Mouse (Mus musculus) layer of hippocampus, postnatal 10 days (tissue): ENCODE measurements around the gene Krt7. TPM values are rescaled to one million over a fixed set of nuclear protein-coding genes. Genes with fewer than 3 reads are reported as not detected.

ENCODE experiments used
- DNase-seq, 2 experiments: peaks; one replicate each; pipeline ENCODE4 v3.0.0; 2021; ENCODE audit warnings: low spot score in 2 of 2
- long read RNA-seq: library from polyadenylated mRNA; stranded (forward); transcript quantifications from one replicate; pipeline ENCODE4 v2.0.0, GENCODE M21; 2023
- total RNA-seq, 2 experiments: library from RNA; stranded (reverse); gene quantifications; 2 replicates each; pipeline ENCODE4 v1.2.3; 2021

Krt7 gene
- total RNA-seq: not detected
- long read RNA-seq, partial matches to known transcripts: 1 of 1 reads
- long read RNA-seq, other reads (novel, unspliced or antisense): 0 of 1 reads

DNA sequence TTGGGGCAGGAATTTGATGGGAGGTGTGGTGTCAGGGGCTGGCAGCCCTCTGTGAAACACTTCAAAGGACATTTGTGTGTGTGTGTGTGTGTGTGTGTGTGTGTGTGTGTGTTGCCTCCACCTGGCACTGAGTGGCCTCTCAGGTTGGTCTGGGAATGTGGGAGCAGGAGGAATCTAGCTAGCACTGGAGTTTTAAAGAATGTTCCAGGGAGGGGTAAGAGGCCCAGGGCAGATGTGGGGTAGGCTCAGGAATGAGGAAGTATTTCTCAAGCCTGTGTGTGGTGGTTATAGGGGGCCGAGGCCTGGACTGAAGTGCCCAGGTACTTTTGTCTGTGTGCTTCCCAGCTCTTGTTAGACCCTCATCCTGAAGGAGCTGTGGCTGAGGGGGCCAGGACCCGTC, at the start of gene Krt7:
Gene Krt7, plus strand, starts transcription at position 269 of the 400 bp plus-strand sequence.
- DNase-seq: no peak

DNA sequence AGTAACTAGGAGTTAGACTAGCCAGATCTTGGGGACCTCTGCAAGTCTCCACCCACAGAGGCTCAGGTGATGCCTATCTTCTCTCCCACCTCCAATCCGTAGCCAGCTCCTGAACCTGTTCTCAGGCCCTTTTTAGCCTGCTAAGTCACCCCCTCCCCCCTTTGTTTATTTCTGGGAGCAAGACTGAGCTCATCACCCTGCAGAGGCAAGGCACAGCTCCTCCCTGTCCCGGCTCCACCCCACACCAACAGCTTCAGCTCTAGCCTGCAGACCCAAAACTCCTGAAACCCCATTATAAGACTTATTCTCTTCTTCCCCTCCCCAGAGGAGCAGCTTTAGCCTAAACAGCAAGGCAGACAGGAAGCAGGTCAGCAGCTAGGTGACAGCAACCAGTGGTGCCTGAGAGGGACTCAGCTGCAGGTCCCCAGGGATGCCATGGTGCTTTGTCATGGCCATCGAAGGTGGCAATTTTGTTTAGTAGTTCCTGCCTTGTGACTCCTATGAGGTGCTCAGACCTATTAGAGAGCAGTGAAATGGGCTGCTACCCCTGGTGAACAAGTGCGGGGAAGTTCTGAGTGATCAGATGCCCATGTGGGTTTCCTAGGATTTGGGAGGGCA, 48.3 kb upstream of the Krt7 start:
- no peak for DNase-seq

DNA sequence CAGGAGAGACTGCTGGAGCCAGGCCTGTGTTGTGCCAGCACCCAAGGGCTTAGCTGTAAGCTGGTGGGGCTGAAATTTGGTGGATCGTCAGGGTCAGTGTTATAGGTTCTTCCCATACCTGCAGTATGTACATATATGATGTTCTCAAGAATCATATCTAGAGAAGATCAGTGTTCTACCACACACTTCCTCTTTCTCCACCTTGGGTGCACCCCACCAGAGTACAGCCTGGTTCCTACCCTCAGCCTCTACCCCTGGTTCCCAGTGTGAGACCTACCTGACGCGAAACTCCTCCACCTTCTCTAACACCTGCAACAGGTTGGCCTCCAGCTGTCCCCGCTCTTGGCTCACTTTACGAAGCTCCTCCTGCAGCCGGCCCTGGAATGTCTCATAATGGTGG, 46.9 kb upstream of the Krt7 start:
- DNase-seq: no peak

DNA sequence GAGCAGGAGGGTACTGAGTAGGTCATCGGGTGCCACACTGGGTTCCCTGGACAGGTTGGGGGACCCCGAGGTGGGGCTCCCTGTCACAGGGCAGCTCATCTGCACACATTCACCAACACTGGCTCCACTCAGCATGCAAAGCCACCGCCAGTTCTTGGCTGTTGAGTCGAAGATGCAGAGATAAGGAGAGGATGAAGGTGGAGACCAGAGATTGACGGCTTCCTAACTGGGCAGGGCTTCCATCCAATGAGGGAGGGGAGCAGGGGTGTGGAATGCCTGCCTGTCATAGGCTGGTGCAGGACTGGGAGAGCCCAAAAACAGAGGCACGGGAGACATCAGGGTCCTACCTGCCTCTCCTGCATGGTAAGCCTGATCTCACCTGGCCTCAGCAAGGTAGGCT, 46.4 kb upstream of the Krt7 start:
- no peak for DNase-seq

DNA sequence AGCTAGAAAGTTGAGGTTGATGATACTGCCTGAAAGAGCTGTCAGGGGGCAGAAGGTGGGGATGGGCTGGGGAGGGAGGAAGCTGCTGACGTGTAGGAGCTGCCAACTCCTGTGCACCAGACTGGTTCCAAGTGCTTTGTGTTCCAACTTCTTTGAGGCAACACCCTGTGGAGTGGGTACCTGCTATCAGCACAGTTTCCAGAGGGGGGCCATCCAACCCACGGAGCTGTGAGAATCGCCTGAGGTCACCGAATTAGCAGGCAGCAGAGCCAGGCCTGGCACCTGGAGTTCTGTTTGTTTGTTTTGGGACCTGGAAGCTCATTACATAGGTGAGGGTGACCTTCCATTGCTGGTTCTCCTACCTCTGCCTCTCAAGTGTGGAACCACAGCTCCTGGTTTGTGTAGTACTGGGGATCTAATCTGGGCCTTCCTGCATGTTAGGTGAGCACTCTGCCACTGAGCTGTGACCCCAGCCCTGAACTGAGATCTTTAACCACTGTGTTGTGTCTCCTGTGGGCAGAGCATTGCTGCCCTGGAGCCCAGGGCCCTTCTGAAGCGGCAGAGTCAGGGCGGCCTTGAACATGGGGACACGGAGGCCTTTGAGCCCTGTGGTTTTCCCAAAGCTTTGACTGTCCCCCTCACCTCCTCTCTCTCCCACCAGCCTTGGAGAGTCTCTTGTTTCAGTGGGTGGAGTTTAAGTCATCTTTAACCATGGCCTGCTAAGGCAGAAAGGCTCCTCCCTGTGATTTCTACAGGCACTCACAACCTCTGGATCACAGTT, 45.8 kb upstream of the Krt7 start:
- DNase-seq: no peak

DNA sequence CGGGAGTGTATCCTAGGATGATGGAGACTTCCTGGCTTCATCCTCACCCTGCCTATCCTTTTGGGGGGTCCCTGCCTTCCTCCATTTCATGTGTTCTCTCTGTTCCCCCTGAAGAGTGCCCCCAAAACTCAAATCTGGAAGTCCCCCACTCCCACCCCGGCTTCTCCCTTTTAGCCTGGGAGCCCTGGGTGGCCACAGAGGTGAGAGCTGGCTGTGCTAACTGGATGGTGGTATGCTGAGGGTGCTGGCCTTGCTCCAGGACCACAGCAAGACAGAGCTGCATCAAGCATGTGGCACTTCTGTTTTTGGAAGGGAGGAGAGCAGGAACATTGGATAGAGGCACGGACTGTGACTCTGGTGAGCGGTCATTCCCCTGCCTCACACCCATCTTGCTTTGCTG, 45.1 kb upstream of the Krt7 start:
- DNase-seq: no peak

DNA sequence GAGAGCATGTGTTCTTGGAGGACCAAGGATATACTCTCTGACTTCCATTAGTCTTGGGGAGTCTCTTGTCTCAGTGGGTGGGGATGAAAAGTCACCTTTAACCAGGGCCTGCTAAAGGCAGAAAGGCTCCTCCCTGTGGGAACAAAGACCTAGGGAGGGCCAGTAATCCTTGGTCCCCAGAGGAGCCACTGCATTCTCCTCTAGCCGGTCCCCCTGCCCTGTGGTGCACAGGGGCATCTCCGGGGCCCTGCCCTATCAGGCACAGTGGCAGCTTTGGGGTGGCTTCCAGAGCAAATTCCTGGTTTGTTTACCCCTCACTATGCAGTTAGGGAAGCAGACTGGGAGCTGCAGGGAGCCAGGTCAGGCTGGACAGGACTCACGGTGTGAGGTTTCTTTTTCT, 44.4 kb upstream of the Krt7 start:
- no peak for DNase-seq

DNA sequence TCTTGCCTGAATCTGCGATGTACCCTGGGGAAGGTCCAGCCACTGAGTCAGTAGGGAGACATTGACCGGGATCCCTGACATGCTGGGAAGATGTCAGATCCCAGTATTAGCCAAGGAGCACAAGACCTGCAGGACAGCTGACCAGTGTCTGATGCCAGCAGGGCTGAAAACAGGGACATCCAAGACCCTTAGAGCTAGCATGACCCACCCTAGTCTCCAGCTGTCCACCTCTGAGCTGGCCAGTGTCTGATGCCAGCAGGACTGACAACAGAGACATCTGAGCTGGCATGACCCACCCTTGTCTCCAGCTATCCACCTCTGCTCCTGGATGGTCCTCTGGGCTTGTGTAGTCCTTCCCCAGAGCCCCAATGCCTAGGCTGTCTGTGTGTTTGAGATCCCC, 43.9 kb upstream of the Krt7 start:
- no peak for DNase-seq

DNA sequence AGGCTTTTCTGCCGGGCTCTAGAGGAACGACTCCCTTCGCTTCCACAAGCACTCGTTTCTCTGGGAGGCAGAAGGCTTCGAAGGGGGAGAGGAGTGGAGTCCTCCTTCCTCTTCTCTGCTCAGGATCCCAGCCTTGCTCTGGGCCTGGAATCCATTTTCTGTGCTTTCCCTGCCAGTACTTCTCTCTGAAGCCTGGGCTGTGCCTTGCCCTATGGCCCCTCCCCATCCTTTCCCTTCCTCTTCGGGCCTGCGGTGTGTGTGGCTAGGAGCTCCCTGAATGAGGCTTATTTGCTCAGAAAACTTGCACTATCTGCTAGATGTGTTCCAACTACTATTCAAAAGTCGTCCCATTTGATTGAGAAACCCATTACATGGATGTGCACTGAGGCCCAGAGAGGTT, 43.3 kb upstream of the Krt7 start:
- no peak for DNase-seq

DNA sequence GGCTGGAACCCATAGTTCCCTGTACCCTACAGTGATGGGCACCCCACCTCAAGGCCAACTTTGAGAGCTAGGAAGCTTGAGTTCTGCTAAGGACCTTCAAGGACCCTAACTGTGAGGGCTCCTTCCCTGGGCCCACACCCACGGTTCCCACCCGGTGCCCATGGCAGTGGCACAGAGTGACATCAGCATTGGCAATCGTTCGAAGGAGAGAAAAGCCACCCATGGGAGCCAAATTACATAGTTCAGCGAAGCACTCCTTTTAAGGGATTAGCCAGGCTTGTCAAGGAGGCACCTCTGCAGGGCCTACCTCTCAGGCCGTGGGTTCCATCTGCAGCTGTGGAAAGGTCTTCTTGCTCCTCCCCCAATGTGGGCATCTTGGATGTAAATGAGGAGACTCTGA, 42.8 kb upstream of the Krt7 start:
- no peak for DNase-seq

DNA sequence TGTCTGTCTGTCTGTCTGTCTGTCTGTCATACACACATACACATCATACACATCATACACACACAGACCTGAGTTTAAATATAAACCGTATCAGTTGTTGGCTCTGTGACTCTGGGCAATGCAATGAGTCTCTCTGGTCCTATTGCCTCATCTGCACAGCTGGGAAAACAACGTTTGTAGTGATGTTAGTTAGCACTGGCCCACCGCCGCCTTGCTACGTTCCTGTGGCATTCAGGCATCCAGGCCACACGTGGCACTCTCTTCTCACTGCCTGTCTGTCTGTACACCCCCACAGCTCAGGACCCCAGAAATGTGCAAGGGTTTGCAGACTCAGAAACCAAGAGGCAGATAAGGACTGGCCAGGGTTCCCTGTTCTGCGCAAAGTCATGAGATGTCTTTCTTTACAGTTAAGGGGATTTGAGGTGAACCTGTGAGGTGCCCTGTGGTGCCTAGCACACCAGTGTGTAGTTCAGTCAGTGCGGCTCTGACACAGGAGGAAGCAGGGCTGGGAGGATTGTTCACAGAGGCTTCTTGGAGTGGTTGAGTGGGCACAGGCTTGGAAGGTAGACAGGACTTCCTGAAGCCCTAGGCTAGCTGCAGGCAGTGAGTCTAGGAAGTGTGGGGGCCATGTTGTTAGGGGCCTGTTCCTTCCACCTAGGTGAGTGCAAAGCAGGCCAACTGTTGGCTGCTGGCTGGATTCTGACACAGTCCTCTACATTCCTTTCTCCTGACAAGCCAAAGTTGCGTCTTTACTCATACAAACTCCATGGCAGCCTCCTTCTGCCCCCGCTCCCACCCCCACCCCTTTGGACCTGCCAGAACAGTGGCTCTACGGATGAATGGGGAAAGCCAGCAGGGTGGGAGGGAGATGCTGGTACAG, 42.1 kb upstream of the Krt7 start:
- DNase-seq: no peak

DNA sequence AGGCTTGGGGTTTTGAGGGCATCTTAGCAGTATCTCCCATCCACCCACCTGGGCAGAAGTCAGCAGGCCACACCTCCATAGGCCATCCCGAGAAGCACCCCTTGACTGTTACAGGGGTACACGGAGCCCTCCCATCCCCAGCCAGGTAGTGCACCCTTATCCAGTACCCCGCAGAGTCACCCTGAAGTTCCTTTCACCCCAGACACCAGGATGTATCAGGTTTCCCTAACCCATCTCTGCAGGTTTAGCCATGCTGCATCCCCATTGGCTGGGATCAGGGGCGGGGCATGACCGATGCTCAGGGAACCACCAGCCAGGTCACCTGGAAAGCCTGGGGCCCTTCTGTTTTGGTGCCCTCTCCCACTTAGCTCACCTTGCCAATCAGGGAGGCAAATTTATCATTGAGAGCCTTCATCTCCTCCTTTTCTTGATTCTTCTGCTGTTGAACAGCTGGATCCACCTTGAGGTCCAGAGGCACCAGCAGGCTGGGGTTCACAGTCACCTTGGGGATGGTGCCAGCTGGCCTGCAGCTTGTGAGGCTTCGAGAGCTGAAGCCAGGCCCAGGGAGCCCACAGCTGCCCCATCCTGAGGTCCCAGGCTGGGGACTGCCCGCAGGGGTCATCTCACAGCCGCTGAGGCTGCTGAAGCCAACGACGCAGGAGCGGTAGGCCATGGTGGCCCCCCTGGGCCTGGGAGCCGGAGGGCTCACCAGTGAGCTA, 41.3 kb upstream of the Krt7 start:
- DNase-seq: no peak

DNA sequence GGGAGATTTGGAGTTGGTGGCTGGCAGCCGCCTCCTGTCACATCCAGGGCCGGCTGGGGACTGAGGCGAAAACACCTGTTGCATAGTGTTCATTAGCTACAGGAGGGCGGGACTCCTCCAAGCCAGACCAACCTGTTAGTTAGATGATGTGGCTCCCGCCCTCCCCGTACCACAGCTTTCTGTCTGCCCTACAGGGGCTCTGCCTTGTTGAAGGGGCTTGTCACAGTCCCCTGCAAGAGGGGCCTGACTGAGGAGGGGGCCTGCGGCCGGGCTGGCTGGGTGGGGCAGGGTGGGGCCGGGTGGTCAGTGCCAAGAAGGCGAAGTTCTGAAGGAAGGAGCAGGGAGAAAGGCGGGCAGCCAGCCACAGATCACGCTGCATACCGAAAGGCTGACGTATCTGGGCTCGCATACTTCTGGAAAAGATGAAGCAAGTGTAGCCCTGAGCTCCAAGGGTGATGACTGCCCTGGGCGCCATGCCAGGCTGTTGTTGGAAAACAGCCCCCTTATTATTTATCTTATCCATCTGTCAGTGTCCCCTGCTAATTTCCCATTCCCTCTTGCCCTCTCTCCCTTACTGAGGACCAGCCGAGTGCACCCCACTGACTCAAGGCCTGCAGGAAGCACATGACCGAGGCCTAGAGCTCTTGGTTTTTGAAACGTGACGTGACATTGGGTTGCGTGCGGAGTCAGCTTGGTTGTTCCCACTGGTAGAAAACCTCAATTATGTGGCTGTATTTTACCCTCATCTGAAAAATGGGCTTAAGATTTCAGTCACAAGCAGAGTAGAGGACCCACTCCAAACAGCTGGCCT, 40.5 kb upstream of the Krt7 start, which contains the start of gene Krt80:
Gene Krt80, minus strand, starts transcription at position 62 of the 811 bp plus-strand sequence.
- DNase-seq: no peak

DNA sequence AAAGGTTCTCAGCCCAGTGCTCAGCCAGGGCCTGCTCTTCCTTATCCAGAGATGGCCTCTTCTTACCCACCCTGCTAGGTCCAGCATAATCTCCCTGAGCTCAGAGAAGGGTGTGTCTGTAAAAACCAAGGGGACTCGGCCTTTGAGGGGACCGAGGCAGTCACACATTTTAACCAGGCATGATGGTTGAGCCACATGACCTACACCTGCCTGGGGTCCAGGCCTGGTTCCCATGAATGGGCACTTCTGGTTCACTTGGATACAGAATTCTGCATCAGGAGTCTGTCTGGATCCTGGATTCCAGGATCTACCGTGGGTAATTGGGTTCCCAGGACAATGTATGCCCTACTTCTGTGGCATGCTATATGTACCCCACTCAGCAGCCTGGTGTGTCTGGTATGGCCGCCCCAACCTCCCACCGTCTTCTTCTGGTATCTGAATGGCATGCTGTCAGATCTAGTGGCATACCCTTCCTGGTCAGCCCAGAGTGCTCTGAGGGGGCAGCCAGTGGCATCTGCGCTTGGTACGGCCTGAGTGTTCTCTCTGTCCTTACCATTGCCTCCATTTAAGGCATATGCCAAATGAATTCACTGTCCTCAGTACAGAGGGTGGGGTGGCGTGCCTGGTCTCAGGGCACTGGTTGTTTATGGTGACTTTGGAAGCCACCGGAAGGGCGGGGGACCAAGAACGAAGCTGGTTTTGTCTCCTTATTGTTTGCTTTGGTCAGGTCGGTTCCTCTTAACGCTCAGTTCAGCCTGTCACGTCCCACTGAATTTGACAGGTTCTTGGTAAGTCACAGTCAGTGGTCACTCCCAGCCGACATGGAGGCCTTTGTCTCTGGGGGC, 39.5 kb upstream of the Krt7 start:
- DNase-seq: no peak

DNA sequence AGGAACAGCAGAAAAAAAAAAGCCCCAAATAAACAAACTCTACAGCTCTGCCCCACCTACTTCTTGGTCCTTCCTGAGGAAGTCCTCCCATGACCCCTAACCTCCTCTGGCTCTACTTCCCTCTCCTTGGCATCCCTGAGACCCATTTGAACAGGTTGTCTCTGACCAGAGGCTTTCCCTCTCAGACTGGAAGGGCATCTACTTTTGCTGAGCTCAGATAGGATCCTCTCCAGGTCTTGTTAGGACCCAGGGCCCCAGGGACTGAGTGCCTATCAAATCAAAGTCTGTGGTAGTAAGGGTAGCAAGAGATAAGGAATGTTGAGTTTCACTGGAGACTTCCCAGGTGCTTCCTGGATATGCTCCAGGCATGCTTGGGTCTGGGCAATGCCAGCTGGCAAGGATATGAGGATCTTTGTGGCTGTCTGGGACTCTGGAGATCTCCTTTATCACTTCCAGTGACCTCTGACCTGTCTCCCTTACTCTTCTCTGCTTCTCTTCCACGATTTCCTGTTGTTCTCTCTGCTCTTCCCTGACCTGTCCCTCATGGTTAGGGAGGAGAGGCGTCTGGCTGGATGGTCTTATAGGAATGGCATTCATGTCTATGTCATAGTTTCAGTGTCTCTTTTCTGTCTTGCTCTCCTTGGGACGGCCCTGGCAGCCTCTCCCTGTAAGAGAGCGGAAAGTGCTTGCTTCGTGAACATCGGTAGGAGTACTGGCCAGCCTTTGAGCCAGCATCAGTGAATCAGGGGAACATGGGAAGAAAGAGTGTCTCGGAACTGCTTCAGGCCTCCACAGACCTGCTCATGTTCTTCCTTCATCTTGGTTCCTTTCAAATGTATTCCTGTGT, 38.5 kb upstream of the Krt7 start:
- DNase-seq: no peak

DNA sequence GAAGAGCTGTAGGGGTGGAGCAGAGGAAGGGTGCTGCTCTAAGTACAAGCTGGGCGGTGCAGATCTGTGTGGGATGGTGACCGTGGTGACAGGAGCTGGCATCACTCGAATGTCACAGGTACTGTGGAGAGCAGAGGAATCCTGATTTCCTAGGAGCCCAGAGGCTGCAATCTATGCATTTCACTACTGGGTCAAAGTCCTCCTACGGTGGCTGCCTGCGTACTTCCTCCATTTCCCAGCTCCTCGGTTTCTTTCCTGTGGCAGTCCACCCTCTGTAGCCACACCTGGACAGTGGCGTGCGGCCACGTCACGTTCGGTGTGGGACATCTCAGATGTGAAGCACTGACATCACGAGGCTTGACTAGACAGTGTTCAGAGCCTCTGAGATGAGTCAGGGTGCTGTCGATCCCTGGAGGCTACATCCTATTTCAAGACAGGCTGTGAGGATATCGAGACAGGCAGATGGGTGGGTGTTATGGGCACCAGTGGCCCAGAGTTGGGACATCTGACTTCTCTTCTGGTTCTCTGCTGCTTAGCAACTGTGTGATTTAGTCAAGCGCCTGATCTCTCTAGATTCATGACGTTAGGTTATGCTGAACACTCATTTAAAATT, 37.5 kb upstream of the Krt7 start:
- DNase-seq: no peak

DNA sequence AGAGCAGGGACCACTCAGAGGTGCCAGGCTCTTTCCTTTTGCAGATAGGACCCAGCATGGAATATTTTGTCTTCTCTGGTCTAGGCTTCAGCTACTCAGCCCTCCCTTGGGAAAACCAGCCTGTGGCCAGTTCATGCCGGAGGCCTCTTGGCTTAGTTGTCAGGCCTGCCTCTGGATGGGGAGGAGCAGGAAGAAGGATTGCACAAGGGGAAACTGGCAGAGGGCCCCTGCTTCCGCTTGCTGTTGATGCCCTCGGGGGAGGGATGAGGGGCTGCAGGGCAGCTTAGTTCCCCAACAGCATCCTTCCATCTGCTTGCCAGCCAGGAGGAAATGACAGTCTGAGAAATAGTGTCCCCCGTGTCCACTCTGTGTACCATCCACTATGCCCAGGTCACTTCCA, 36.0 kb upstream of the Krt7 start:
- DNase-seq: no peak
